Mouse (Mus musculus): ENCODE results near the gene Vti1a. TPM values are rescaled to one million over a fixed set of nuclear protein-coding genes. Genes with fewer than 3 reads are reported as not detected.

Vti1a gene
- total RNA-seq, 2 experiments from 2014 or later, result 53.6 to 56.2 TPM

- DNase-seq (ENCODE audit: extremely low spot score in 1 of 2, low spot score in 1 of 2), result no peak
Observed at GRCm38 (mm10) chr19:55443618-55444017, 127.5 kb downstream of the Vti1a start.

- DNase-seq (ENCODE audit: extremely low spot score in 1 of 2, low spot score in 1 of 2), result no peak
Observed at GRCm38 (mm10) chr19:55449084-55449483, 133.0 kb downstream of the Vti1a start.

GRCm38 (mm10) chr19:55449506-55449905, 133.4 kb downstream of the Vti1a start:
- no peak for DNase-seq (ENCODE audit: extremely low spot score in 1 of 2, low spot score in 1 of 2)

GRCm38 (mm10) chr19:55456325-55457091, 140.4 kb downstream of the Vti1a start:
- DNase-seq (ENCODE audit: extremely low spot score in 1 of 2, low spot score in 1 of 2), result no peak

- DNase-seq (ENCODE audit: extremely low spot score in 1 of 2, low spot score in 1 of 2), result no peak
Observed at GRCm38 (mm10) chr19:55461963-55462362, 145.9 kb downstream of the Vti1a start.

- no peak for DNase-seq (ENCODE audit: extremely low spot score in 1 of 2, low spot score in 1 of 2)
Observed at GRCm38 (mm10) chr19:55463670-55464069, 147.6 kb downstream of the Vti1a start.

- no peak for DNase-seq (ENCODE audit: extremely low spot score in 1 of 2, low spot score in 1 of 2)
Observed at GRCm38 (mm10) chr19:55469301-55470051, 153.4 kb downstream of the Vti1a start.

GRCm38 (mm10) chr19:55472582-55472981, 156.5 kb downstream of the Vti1a start:
- DNase-seq (ENCODE audit: extremely low spot score in 1 of 2, low spot score in 1 of 2), result no peak

- no peak for DNase-seq (ENCODE audit: extremely low spot score in 1 of 2, low spot score in 1 of 2)
Observed at GRCm38 (mm10) chr19:55474225-55474624, 158.1 kb downstream of the Vti1a start.

- DNase-seq (ENCODE audit: extremely low spot score in 1 of 2, low spot score in 1 of 2), result no peak
Observed at GRCm38 (mm10) chr19:55480526-55480925, 164.4 kb downstream of the Vti1a start.

GRCm38 (mm10) chr19:55481308-55481707, 165.2 kb downstream of the Vti1a start:
- DNase-seq (ENCODE audit: extremely low spot score in 1 of 2, low spot score in 1 of 2), result no peak

- DNase-seq (ENCODE audit: extremely low spot score in 1 of 2, low spot score in 1 of 2), result no peak
Observed at GRCm38 (mm10) chr19:55483526-55483925, 167.4 kb downstream of the Vti1a start.

GRCm38 (mm10) chr19:55484559-55484958, 168.5 kb downstream of the Vti1a start:
- DNase-seq (ENCODE audit: extremely low spot score in 1 of 2, low spot score in 1 of 2), result no peak

- no peak for DNase-seq (ENCODE audit: extremely low spot score in 1 of 2, low spot score in 1 of 2)
Observed at GRCm38 (mm10) chr19:55486473-55486872, 170.4 kb downstream of the Vti1a start.

- DNase-seq (ENCODE audit: extremely low spot score in 1 of 2, low spot score in 1 of 2), result no peak
Observed at GRCm38 (mm10) chr19:55491126-55492076, 175.3 kb downstream of the Vti1a start.

GRCm38 (mm10) chr19:55496333-55496732, 180.2 kb downstream of the Vti1a start:
- DNase-seq (ENCODE audit: extremely low spot score in 1 of 2, low spot score in 1 of 2), result no peak

- no peak for DNase-seq (ENCODE audit: extremely low spot score in 1 of 2, low spot score in 1 of 2)
Observed at GRCm38 (mm10) chr19:55499179-55499863, 183.2 kb downstream of the Vti1a start.

- DNase-seq (ENCODE audit: extremely low spot score in 1 of 2, low spot score in 1 of 2), result no peak
Observed at GRCm38 (mm10) chr19:55501985-55502384, 185.9 kb downstream of the Vti1a start.

- no peak for DNase-seq (ENCODE audit: extremely low spot score in 1 of 2, low spot score in 1 of 2)
Observed at GRCm38 (mm10) chr19:55503771-55504170, 187.7 kb downstream of the Vti1a start.

GRCm38 (mm10) chr19:55507748-55508147, 191.7 kb downstream of the Vti1a start:
- DNase-seq (ENCODE audit: extremely low spot score in 1 of 2, low spot score in 1 of 2), result no peak

All from layer of hippocampus, postnatal 25 days (tissue).